Mouse (Mus musculus) CD8-positive naive resting alpha-beta T cell, adult 2 months (primary cell): ENCODE results near the gene Mdm2.
"Not testable (repeated sequence)": the region's sequence is repeated elsewhere in the genome, so short reads cannot be mapped to it uniquely, and the experiment has no call there.

Experiments used
- DNase-seq, 2 experiments: peaks; one replicate each; pipeline ENCODE4 v3.0.0; 2022; ENCODE audit warnings: low read depth in 2 of 2, low spot score in 2 of 2

Mdm2 gene

DNA sequence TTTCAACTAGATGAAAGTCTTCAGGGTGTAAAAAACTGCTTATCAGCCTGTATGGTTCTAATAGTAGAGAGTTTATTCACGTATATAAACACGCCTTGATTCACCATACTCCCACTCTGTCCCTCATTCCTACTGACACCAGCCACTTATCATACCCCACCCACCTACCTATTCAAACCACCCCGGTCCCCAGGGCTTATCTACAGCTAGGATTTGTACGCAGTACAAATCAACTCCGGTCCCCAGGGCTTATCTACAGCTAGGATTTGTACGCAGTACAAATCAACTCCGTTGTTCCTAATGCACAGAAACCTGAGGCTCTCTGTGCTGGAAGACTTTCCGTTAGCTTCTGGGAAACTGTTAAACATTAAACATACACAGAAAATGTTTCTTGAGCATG lies 23.1 kb upstream of the Mdm2 start:
- not testable (repeated sequence) for DNase-seq

GRCm38 (mm10) chr10:117732962-117733592 lies 22.5 kb upstream of the Mdm2 start:
- no peak for DNase-seq

- DNase-seq, result no peak
Measured at GRCm38 (mm10) chr10:117732184-117732583, 21.6 kb upstream of the Mdm2 start.

GRCm38 (mm10) chr10:117731244-117732101 lies 20.9 kb upstream of the Mdm2 start:
- peak; percentile 36 to 57 for DNase-seq

GRCm38 (mm10) chr10:117730637-117731203 lies 20.2 kb upstream of the Mdm2 start:
- no peak for DNase-seq

- no peak for DNase-seq
Measured at GRCm38 (mm10) chr10:117730140-117730539, 19.6 kb upstream of the Mdm2 start.

GRCm38 (mm10) chr10:117729139-117729814 lies 18.7 kb upstream of the Mdm2 start:
- no peak for DNase-seq

DNA sequence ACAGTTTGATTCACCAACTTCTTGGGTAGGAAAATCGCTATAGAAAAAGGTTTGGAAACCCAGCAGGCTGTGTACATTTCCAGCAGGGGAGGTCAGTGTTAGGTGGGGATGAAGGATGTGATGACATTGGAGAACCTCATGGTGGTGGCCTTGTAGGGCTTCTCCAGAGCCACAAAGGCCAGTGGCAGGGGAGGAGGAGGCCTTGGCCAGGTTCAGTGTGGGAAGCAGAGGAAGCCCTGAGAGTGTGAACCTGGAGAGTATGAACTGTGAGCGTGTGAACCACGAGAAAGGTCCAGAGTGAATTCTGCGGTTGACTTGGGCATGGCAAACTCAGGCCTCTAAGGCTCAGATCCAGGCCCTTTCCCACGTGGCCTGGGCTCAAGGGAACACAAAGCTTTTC lies 18.0 kb upstream of the Mdm2 start:
- no peak for DNase-seq

- no peak for DNase-seq
Measured at GRCm38 (mm10) chr10:117727518-117728110, 17.1 kb upstream of the Mdm2 start.

- no peak for DNase-seq
Measured at GRCm38 (mm10) chr10:117726888-117727385, 16.4 kb upstream of the Mdm2 start.

- no peak for DNase-seq
Measured at GRCm38 (mm10) chr10:117726350-117726749, 15.8 kb upstream of the Mdm2 start.

DNA sequence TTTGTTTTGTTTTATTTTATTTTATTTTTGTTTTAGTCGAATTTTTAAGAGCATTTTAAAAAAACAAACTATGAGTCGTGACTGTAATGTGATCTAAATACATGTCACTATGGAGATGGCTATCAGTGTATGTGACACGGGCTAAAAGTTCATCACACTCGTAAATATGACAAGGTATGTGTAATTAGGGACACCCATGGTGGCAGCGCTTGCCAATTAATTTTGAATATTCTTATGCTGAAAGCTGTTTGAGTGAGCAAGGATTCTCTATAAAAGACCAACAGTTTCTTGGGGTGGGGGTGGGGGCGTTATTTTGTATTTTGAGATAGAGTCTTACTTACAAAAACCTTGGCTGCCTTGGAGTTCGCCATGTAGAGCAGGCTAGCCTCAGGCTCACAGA lies 15.1 kb upstream of the Mdm2 start:
- DNase-seq, result no peak

DNA sequence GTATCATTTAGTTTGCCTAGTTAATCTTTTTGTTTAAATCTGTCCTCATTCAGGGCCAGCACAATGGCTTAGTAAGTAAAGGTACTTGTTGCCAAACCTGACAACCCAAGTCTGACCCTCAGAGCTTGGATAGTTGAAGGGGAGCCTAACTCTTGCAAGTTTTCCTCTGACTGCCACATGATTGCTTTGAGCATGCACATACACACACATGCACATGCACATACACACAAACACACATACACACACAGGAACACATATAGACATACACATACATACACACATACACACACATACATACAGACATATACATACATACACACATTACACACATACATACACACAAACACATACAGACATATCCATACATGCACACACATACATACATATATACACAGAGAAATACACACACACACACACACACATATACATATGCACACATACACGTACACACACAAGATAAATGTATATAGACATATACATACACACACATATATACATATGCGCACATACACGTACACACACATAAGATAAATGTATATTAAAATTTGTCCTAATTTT lies 14.3 kb upstream of the Mdm2 start:
- no peak for DNase-seq

DNA sequence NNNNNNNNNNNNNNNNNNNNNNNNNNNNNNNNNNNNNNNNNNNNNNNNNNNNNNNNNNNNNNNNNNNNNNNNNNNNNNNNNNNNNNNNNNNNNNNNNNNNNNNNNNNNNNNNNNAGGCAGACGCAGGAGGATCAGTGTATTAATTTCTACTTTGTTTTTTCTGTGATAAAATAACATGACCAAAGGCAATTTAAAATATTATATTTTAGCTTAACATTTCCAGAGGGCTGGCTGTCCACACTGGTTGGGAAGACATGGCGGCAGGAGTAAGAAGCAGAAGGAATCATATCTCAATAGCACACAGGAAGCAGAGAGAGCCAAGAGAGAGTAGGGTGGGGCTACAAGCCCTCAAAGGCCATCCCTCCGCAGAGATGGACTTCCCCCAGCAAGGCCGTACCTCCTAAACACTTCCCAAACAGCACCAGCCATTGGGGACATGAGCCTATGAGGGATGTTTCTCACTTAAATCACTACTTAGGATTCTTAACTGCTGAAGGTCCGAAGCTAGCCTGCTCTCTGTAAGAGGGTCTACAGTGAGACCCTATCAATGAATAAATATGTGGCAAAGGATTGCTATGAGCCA lies 13.7 kb upstream of the Mdm2 start:
- DNase-seq, result no peak

DNA sequence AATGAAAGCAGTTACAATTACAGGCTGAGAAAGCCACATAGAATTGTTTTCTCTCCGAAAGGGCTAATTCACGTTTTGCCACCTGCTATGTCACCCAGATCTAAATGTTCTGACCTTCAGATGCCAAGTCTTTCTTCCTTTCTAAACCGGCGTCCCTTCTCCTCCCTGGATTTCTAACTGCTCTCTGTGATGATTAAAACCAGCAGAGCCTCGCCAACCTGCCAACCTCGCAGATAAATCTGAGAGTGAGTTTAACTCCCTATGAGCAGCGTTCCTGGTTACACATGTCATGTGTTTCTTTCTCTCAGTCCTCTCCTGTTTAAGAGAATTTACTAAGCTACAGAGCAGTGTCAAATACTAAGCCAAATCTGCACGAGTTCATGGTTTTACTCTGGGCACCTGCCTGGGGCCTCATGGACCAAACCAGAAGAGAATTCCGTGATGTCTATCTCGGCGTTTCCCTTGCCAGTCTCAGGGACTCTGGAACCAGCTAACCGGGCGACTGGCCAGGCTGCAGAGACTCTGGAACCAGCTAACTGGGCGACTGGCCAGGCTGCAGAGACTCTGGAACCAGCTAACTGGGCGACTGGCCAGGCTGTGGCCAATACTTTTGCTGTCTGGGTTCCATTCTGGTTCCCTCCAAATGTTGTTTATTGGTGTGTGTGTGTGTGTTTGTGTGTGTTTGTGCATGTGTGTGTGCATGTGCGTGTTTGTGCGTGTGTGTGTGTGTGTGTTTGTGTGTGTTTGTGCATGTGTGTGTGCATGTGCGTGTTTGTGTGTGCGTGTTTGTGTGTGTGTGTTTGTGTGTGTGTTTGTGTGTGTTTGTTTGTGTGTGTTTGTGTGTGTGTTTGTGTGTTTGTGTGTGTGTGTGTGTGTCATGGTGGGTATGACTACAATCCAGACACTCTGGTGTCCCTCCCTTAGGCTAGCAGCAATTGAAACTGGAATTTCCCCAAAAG lies 7.9 kb upstream of the Mdm2 start:
- DNase-seq, result no peak

DNA sequence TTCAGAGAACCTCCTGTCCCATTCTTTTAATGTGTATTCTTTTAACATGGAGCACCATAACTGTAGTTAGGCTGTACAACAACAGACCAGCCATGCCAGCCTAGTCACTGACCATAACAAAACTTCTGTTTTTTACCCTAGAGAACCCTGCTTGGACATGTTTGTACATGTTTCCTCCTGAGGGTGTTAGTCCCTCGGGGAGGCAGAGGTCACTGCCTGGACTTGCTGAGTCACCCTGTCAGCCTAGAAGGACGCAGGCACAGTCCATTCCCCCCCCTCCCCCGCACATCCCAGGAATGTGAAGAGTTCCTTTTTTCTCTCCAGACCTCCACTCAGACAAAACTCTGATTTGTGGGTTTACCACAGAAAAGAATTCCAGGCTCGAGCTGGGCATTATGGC lies 7.0 kb upstream of the Mdm2 start:
- no peak for DNase-seq

- DNase-seq, result no peak
Measured at GRCm38 (mm10) chr10:117716686-117717085, 6.1 kb upstream of the Mdm2 start.

DNA sequence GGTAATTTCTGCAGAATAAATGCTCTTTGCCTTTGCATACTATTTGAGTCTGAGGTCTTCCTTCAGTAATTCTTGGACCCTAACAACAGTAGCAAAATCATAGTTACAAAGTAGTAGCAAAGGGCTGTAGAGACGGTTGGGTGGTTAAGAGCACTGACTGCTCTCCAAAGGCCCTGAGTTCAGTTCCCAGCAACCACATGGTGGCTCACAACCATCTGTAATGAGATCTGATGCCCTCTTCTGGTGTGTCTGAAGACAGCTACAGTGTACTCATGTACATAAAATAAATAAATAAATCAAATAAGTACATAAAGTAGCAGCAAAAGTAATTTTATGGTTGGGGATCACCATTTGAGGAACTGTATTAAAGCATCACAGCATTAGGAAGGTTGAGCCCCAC lies 5.1 kb upstream of the Mdm2 start:
- not testable (repeated sequence) for DNase-seq

GRCm38 (mm10) chr10:117714928-117715500 lies 4.5 kb upstream of the Mdm2 start:
- DNase-seq, result no peak
